Mouse (Mus musculus) midbrain, embryonic 14.5 days (tissue): ENCODE measurements around the gene Fbp2. TPM values are rescaled to one million over a fixed set of nuclear protein-coding genes. Genes with fewer than 3 reads are reported as not detected.
"Not testable (repeated sequence)": the region's sequence is repeated elsewhere in the genome, so short reads cannot be mapped to it uniquely, and the experiment has no call there.

Source experiments
- ATAC-seq: fragments of 200-750 bp; cut with Nextera tagmentation; 2 replicates; pipeline ENCODE4 v1.8.0; 2017; ENCODE audit warnings: moderate number of reproducible peaks, moderate library complexity; ENCODE audit not compliant: low FRiP score, low TSS enrichment
- DNase-seq: peaks from one replicate; pipeline ENCODE4 v3.0.0-alpha.2; 2015
- H3K27ac ChIP-seq: fragments of 300-500 bp; sonication (generic); replicated peaks from 2 replicates; pipeline ENCODE4 v1.5.1; 2014; ENCODE audit warnings: mild to moderate bottlenecking, low read depth, low read length, moderate library complexity
- H3K27me3 ChIP-seq: fragments of 300-500 bp; sonication (generic); 2 replicates; pipeline ENCODE4 v1.6.1; 2014; ENCODE audit warnings: low read length, control low read depth, mixed read lengths; ENCODE audit not compliant: control insufficient read depth, insufficient read depth
- H3K36me3 ChIP-seq: fragments of 300-500 bp; sonication (generic); 2 replicates; pipeline ENCODE4 v1.6.1; 2014; ENCODE audit warnings: low read length, control low read depth; ENCODE audit not compliant: control insufficient read depth, insufficient read depth
- H3K4me1 ChIP-seq: fragments of 300-500 bp; sonication (generic); 2 replicates; pipeline ENCODE4 v1.6.1; 2014; ENCODE audit warnings: mild to moderate bottlenecking, antibody characterized with exemption, low read length, control low read depth; ENCODE audit not compliant: control insufficient read depth, insufficient read depth
- H3K4me2 ChIP-seq: fragments of 300-500 bp; sonication (generic); 2 replicates; pipeline ENCODE4 v1.6.1; 2014; ENCODE audit warnings: mild to moderate bottlenecking, low read length, moderate library complexity
- H3K4me3 ChIP-seq: fragments of 300-500 bp; sonication (generic); replicated peaks from 2 replicates; pipeline ENCODE4 v1.5.1; 2014; ENCODE audit warnings: low read depth, low read length
- H3K9ac ChIP-seq: fragments of 300-500 bp; sonication (generic); replicated peaks from 2 replicates; pipeline ENCODE4 v1.6.1; 2014; ENCODE audit warnings: mild to moderate bottlenecking, low read length, moderate library complexity
- H3K9me3 ChIP-seq: fragments of 300-500 bp; sonication (generic); 2 replicates; pipeline ENCODE4 v1.6.1; 2016; ENCODE audit warnings: low read length, control low read depth, mixed read lengths; ENCODE audit not compliant: control insufficient read depth
- WGBS: fragments of 180-500 bp; shearing (Covaris S2); extraction: QIAGEN DNeasy Blood & Tissue Kit; methylation state at CpG from one replicate; pipeline ENCODE4 v1.1.7; 2014; 5-methylcytosine and 5-hydroxymethylcytosine counted together
- polyA plus RNA-seq: library from polyadenylated mRNA; unstranded; fragments of >200 nt; fragmentation: Nextera tagmentation; extraction: Ambion mirVana; gene quantifications from 2 replicates; pipeline ENCODE4 v1.2.1, GENCODE M21; 2014

Fbp2 gene
- polyA plus RNA-seq, 1 experiment from 2014 or later = 0.83 TPM

GRCm38 (mm10) chr13:62872252-62872651 lies 14.0 kb upstream of the Fbp2 start:
- no peak overlapping the region for H3K4me3 ChIP-seq

GRCm38 (mm10) chr13:62870605-62871004 lies 12.4 kb upstream of the Fbp2 start:
- H3K27me3 ChIP-seq = no peaks in the 10 kb centered on the region
- H3K27ac ChIP-seq = no peak overlapping the region
- H3K36me3 ChIP-seq = no peaks in the 10 kb centered on the region
- 89% methylated on average over 2 of the region's 2 CpGs for WGBS
- no peak overlapping the region for H3K4me2 ChIP-seq
- ATAC-seq = no peak
- no peak for DNase-seq
- no peaks in the 10 kb centered on the region for H3K4me1 ChIP-seq
- H3K4me3 ChIP-seq = no peak overlapping the region
- H3K9me3 ChIP-seq = no peaks in the 10 kb centered on the region
- no peak overlapping the region for H3K9ac ChIP-seq

More at GRCm38 (mm10) chr13:62872252-62872651, 14.0 kb upstream of the Fbp2 start:
- ATAC-seq = no peak
- H3K9ac ChIP-seq = no peak overlapping the region
- WGBS = 70% methylated on average over 3 of the region's 3 CpGs
- no peak for DNase-seq
- no peaks in the 10 kb centered on the region for H3K4me1 ChIP-seq
- H3K9me3 ChIP-seq = no peaks in the 10 kb centered on the region
- H3K27ac ChIP-seq = no peak overlapping the region
- no peaks in the 10 kb centered on the region for H3K27me3 ChIP-seq
- H3K4me2 ChIP-seq = no peak overlapping the region
- H3K36me3 ChIP-seq = no peaks in the 10 kb centered on the region

- no peak overlapping the region for H3K4me3 ChIP-seq
- no peak overlapping the region for H3K4me2 ChIP-seq
- 75% methylated on average over 4 of the region's 4 CpGs for WGBS
- ATAC-seq (peak; percentile 14; the same call in 1 of the 2 replicates), DNase-seq (peak; percentile 23)
- no peaks in the 10 kb centered on the region for H3K36me3 ChIP-seq
- H3K27me3 ChIP-seq = no peaks in the 10 kb centered on the region
- H3K9me3 ChIP-seq = no peaks in the 10 kb centered on the region
- no peak overlapping the region for H3K9ac ChIP-seq
- no peak overlapping the region for H3K27ac ChIP-seq
- no peaks in the 10 kb centered on the region for H3K4me1 ChIP-seq
Observed at GRCm38 (mm10) chr13:62866817-62867216, 8.6 kb upstream of the Fbp2 start.

GRCm38 (mm10) chr13:62865651-62866315 lies 7.6 kb upstream of the Fbp2 start:
- Histone ChIP-seq H3K9ac (no peak overlapping the region), H3K36me3 (no peaks in the 10 kb centered on the region)
- DNase-seq = no peak

GRCm38 (mm10) chr13:62863771-62864170 lies 5.5 kb upstream of the Fbp2 start:
- DNase-seq = no peak

More at GRCm38 (mm10) chr13:62865651-62866315, 7.6 kb upstream of the Fbp2 start:
- ATAC-seq = no peak
- Histone ChIP-seq H3K27me3 (no peaks in the 10 kb centered on the region), H3K27ac (no peak overlapping the region), H3K9me3 (no peaks in the 10 kb centered on the region), H3K4me2 (no peak overlapping the region), H3K4me3 (no peak overlapping the region), H3K4me1 (no peaks in the 10 kb centered on the region)
- WGBS = 77% methylated on average over 11 of the region's 11 CpGs

GRCm38 (mm10) chr13:62862875-62863274 lies 4.7 kb upstream of the Fbp2 start:
- no peak for DNase-seq
- no peaks in the 10 kb centered on the region for H3K27me3 ChIP-seq
- WGBS = 86% methylated on average over 3 of the region's 3 CpGs
- no peak overlapping the region for H3K4me3 ChIP-seq
- H3K9me3 ChIP-seq = no peaks in the 10 kb centered on the region
- H3K4me2 ChIP-seq = no peak overlapping the region
- H3K36me3 ChIP-seq = no peaks in the 10 kb centered on the region
- ATAC-seq = no peak
- no peaks in the 10 kb centered on the region for H3K4me1 ChIP-seq
- H3K9ac ChIP-seq = no peak overlapping the region
- no peak overlapping the region for H3K27ac ChIP-seq

More at GRCm38 (mm10) chr13:62863771-62864170, 5.5 kb upstream of the Fbp2 start:
- no peak overlapping the region for H3K27ac ChIP-seq
- 75% methylated on average over 6 of the region's 6 CpGs for WGBS
- H3K4me2 ChIP-seq = no peak overlapping the region
- no peak overlapping the region for H3K9ac ChIP-seq
- H3K36me3 ChIP-seq = no peaks in the 10 kb centered on the region
- ATAC-seq = no peak
- no peaks in the 10 kb centered on the region for H3K9me3 ChIP-seq
- H3K4me3 ChIP-seq = no peak overlapping the region
- no peaks in the 10 kb centered on the region for H3K27me3 ChIP-seq
- H3K4me1 ChIP-seq = no peaks in the 10 kb centered on the region

- Histone ChIP-seq H3K27ac (no peak overlapping the region), H3K4me1 (no peaks in the 10 kb centered on the region), H3K36me3 (no peaks in the 10 kb centered on the region), H3K9ac (no peak overlapping the region), H3K4me3 (no peak overlapping the region), H3K9me3 (no peaks in the 10 kb centered on the region), H3K27me3 (no peaks in the 10 kb centered on the region), H3K4me2 (no peak overlapping the region)
- WGBS = 86% methylated on average over 4 of the region's 4 CpGs
- no peak for ATAC-seq
- DNase-seq = no peak
Observed at GRCm38 (mm10) chr13:62860068-62860467, 1.8 kb upstream of the Fbp2 start.

GRCm38 (mm10) chr13:62859251-62859650 lies 1.0 kb upstream of the Fbp2 start:
- not testable (repeated sequence) for DNase-seq, H3K36me3 ChIP-seq

GRCm38 (mm10) chr13:62856850-62857249 lies 1.4 kb downstream of the Fbp2 start:
- WGBS = 89% methylated on average over 14 of the region's 14 CpGs

More at GRCm38 (mm10) chr13:62859251-62859650, 1.0 kb upstream of the Fbp2 start:
- ATAC-seq, H3K4me3 ChIP-seq, H3K27ac ChIP-seq, H3K27me3 ChIP-seq, H3K4me1 ChIP-seq, H3K9me3 ChIP-seq, H3K9ac ChIP-seq, H3K4me2 ChIP-seq: not testable (repeated sequence)
- 89% methylated on average over 10 of the region's 10 CpGs for WGBS

More at GRCm38 (mm10) chr13:62856850-62857249, 1.4 kb downstream of the Fbp2 start:
- DNase-seq (no peak), ATAC-seq (no peak)
- no peaks in the 10 kb centered on the region for H3K36me3 ChIP-seq
- no peaks in the 10 kb centered on the region for H3K9me3 ChIP-seq
- H3K9ac ChIP-seq = no peak overlapping the region
- no peak overlapping the region for H3K27ac ChIP-seq
- H3K4me3 ChIP-seq = no peak overlapping the region
- no peaks in the 10 kb centered on the region for H3K4me1 ChIP-seq
- H3K4me2 ChIP-seq = no peak overlapping the region
- H3K27me3 ChIP-seq = no peaks in the 10 kb centered on the region
